Mouse (Mus musculus) testis, postnatal 10 days (tissue): ENCODE results near the gene Casq2.

Experiments used
- DNase-seq: peaks from one replicate; pipeline ENCODE4 v3.0.0; 2021; ENCODE audit warnings: low spot score

The Casq2 gene

DNA sequence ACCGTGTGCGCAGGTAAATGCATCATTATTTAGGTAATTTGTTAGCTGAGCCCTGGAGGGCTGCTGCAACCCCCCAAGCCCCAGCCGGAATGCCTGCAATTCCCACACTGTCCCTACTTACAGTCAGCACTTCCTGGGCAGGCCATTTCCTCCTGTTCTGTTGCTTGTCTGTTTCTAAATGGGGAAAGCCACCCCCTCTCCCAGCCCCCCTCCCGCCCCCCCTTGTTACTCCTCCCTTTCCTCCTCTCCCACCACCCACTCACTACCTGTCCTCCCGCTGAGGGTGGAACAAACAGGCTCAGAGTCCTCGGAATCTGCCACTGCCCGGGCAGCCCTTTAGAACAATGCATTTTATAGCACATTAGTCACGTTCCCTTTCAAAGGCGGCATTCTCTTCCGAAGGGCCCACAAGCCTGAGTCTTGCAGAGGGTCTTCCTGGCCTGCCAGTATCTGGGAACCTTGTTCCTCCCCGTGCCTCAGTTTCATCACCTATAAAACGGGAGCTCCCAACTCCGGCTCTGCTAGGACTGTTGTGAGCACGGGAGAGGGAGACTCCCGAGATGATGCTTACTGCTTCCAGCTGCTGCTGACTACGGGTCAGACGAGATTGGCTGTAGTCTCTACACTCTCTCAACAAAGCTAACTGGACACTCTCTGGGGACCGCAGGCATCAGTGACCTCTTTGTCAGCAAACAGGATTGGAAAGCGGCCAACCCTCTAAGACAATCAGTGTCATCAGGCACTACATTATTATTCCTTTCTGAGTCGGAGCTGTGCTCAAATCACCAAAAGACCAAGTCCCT, 107.5 kb downstream of the Casq2 start:
- DNase-seq, result no peak

DNA sequence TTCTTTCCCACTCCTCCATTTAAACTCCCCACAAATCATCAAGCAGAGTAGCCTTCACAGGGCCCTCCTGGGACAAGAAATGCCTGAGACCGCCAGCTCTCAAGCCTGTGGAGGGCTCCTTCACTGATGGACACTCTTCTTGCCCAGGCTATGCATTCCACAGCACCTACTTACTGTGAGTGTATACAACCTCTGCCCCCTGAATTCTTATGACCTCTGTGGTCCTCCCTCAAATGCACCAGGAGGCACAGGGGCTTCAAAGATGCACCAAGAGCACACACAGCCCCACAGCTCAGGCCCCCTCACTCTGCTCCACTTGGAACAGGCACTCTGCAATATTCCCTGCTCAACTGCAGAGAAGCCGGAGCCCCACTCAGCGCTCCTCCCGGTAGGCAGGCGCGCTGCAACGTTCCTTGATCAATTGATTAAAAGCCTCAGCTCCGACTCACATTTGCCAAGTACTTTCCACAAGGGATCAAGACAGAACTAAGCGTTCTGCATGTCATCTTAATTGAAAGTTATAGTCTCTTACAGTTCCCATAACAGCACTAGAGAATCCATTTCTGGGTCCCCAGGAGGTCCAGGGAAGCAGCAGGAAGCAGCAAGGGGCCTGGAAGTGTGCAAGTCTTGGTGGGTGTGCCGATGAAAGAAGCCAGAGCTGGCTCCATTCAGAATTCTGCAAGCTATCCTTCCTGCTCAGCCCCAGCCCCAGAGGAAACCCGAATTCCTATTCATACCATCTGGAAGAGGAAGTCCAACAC, 108.3 kb downstream of the Casq2 start:
- no peak for DNase-seq

DNA sequence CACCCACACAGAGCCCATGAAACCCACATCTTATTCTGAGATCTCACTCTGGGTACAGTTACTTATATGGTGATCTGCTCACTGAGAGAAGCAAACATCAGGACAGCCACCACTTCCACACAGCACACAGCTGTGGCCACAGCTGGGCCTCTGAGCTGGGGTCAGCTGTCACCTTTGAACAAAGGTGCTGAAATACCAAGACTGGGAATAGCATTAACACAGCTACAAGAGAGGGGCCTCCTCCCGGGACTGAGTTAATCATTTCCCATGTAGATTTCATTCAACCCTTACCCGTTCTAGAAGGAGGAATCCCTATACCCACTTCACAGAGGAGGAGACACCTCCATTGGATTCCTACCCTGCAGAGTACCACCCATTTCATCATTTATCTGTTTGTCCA, 109.5 kb downstream of the Casq2 start:
- no peak for DNase-seq
